Mouse (Mus musculus): ENCODE measurements around the gene Zeb2. TPM values are rescaled to one million over a fixed set of nuclear protein-coding genes. Genes with fewer than 3 reads are reported as not detected.

Gene Zeb2
- polyA plus RNA-seq, 1 experiment: 59.0 TPM

- TF ChIP-seq CTCF (IDR thresholded peaks at IDR 0.05; ENCODE audit: insufficient read depth, low read length) (no peak), POLR2A (IDR thresholded peaks at IDR 0.05; ENCODE audit: borderline replicate concordance, extremely low read depth, low read depth, low read length) (no peak)
- 84% methylated on average over 8 of the region's 8 CpGs for WGBS
- DNase-seq: no peak
Measured at GRCm38 (mm10) chr2:45090529-45091297, 26.5 kb downstream of the Zeb2 start.

DNA sequence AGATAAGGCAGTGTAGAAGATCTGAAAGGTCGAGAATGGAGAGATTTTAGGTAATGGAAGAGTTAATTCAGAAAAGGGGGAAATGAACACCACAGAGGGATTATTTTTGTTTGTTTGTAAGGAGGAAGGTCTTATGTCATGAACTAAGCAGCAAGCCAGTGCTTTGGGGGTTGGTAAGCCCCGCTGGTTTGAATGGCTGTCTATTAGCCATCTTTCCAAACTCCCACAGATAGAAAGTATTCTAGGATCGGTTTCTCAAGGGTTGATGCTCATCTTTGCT is 28.0 kb downstream of the Zeb2 start:
- H3K4me3 ChIP-seq (replicated peaks; ENCODE audit: extremely low read depth, low read depth, low read length): no peak overlapping the region
- no peak for DNase-seq
- 47% methylated on average over 3 of the region's 3 CpGs for WGBS
- no peak for TF ChIP-seq CTCF (IDR thresholded peaks at IDR 0.05; ENCODE audit: insufficient read depth, low read length)
- TF ChIP-seq POLR2A (IDR thresholded peaks at IDR 0.05; ENCODE audit: borderline replicate concordance, extremely low read depth, low read depth, low read length): no peak
- H3K4me1 ChIP-seq (ENCODE audit: control insufficient read depth, insufficient read depth, low read length): peaks cover 8% of the 10 kb centered on the region

More at GRCm38 (mm10) chr2:45090529-45091297, 26.5 kb downstream of the Zeb2 start:
- H3K4me3 ChIP-seq (replicated peaks; ENCODE audit: extremely low read depth, low read depth, low read length): no peak overlapping the region
- H3K4me1 ChIP-seq (ENCODE audit: control insufficient read depth, insufficient read depth, low read length): peaks cover 8% of the 10 kb centered on the region

- TF ChIP-seq CTCF (IDR thresholded peaks at IDR 0.05; ENCODE audit: insufficient read depth, low read length): no peak
- TF ChIP-seq POLR2A (IDR thresholded peaks at IDR 0.05; ENCODE audit: borderline replicate concordance, extremely low read depth, low read depth, low read length): no peak
- DNase-seq: no peak
- WGBS: 51% methylated on average over 15 of the region's 15 CpGs
Measured at GRCm38 (mm10) chr2:45088435-45089250, 28.6 kb downstream of the Zeb2 start.

GRCm38 (mm10) chr2:45087208-45087607 is 30.0 kb downstream of the Zeb2 start:
- WGBS: 41% methylated on average over 4 of the region's 4 CpGs
- no peak overlapping the region for H3K4me3 ChIP-seq (replicated peaks; ENCODE audit: extremely low read depth, low read depth, low read length)
- peaks cover 8% of the 10 kb centered on the region; the same call in 1 of the 2 replicates for H3K4me1 ChIP-seq (ENCODE audit: control insufficient read depth, insufficient read depth, low read length)
- no peak for DNase-seq
- TF ChIP-seq POLR2A (IDR thresholded peaks at IDR 0.05; ENCODE audit: borderline replicate concordance, extremely low read depth, low read depth, low read length) (no peak), CTCF (IDR thresholded peaks at IDR 0.05; ENCODE audit: insufficient read depth, low read length) (no peak)

More at GRCm38 (mm10) chr2:45088435-45089250, 28.6 kb downstream of the Zeb2 start:
- Histone ChIP-seq H3K4me1 (ENCODE audit: control insufficient read depth, insufficient read depth, low read length) (peaks cover 8% of the 10 kb centered on the region), H3K4me3 (replicated peaks; ENCODE audit: extremely low read depth, low read depth, low read length) (no peak overlapping the region)

DNA sequence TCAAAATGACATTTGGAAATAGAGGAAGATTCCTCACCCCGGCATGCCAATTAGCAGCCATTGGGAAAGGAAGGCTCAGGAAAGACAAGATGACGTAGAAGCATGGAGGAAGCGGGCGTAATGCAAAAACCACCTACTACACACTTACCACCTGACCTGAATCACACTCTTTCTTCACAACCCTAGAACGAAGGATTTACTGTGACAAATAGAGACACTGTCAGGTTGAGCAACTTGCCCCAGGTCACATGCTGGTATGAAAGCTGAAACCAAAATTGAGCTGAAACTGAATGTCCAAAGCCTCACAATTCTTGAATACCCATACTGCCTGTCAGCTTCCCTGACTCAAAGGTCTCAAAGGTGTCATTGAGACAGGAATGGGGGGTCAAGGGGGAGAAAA is 31.5 kb downstream of the Zeb2 start:
- Histone ChIP-seq H3K4me3 (replicated peaks; ENCODE audit: extremely low read depth, low read depth, low read length) (no peak overlapping the region), H3K4me1 (ENCODE audit: control insufficient read depth, insufficient read depth, low read length) (peaks cover 6% of the 10 kb centered on the region; the same call in 1 of the 2 replicates)
- TF ChIP-seq POLR2A (IDR thresholded peaks at IDR 0.05; ENCODE audit: borderline replicate concordance, extremely low read depth, low read depth, low read length): no peak
- no peak for TF ChIP-seq CTCF (IDR thresholded peaks at IDR 0.05; ENCODE audit: insufficient read depth, low read length)
- no peak for DNase-seq
- 71% methylated on average over 5 of the region's 5 CpGs for WGBS

DNA sequence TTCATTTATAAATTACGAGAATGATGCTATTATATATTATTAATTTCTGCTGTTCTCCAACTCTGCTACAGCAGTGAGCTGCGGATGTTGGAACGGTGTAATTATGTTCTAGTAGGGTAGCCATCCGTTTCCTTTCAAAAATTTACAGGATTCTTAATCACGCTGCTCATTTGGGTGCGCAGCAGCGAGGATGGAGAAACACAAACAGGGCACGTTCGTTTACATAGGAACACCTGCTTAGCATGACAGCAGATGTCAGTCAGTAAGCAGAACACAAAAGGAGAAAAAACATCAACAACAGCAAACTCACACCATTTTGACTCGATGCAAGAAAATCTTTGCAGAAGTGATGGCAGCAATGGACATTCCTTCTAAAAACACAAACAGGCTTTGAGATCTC is 34.2 kb downstream of the Zeb2 start:
- TF ChIP-seq POLR2A (IDR thresholded peaks at IDR 0.05; ENCODE audit: borderline replicate concordance, extremely low read depth, low read depth, low read length): no peak
- TF ChIP-seq CTCF (IDR thresholded peaks at IDR 0.05; ENCODE audit: insufficient read depth, low read length): no peak
- WGBS: 62% methylated on average over 10 of the region's 10 CpGs

GRCm38 (mm10) chr2:45081559-45081958 is 35.6 kb downstream of the Zeb2 start:
- TF ChIP-seq POLR2A (IDR thresholded peaks at IDR 0.05; ENCODE audit: borderline replicate concordance, extremely low read depth, low read depth, low read length) (no peak), CTCF (IDR thresholded peaks at IDR 0.05; ENCODE audit: insufficient read depth, low read length) (no peak)
- Histone ChIP-seq H3K4me1 (ENCODE audit: control insufficient read depth, insufficient read depth, low read length) (no peaks in the 10 kb centered on the region; the same call in 1 of the 2 replicates), H3K4me3 (replicated peaks; ENCODE audit: extremely low read depth, low read depth, low read length) (no peak overlapping the region)
- no peak for DNase-seq
- 75% methylated on average over 4 of the region's 4 CpGs for WGBS

More for the DNA sequence above, 34.2 kb downstream of the Zeb2 start:
- H3K4me1 ChIP-seq (ENCODE audit: control insufficient read depth, insufficient read depth, low read length): no peaks in the 10 kb centered on the region; the same call in 1 of the 2 replicates
- no peak overlapping the region for H3K4me3 ChIP-seq (replicated peaks; ENCODE audit: extremely low read depth, low read depth, low read length)
- no peak for DNase-seq

GRCm38 (mm10) chr2:45077938-45078487 is 39.2 kb downstream of the Zeb2 start:
- Histone ChIP-seq H3K4me3 (replicated peaks; ENCODE audit: extremely low read depth, low read depth, low read length) (no peak overlapping the region), H3K4me1 (ENCODE audit: control insufficient read depth, insufficient read depth, low read length) (peaks cover 3% of the 10 kb centered on the region; the same call in 1 of the 2 replicates)
- DNase-seq: no peak
- TF ChIP-seq POLR2A (IDR thresholded peaks at IDR 0.05; ENCODE audit: borderline replicate concordance, extremely low read depth, low read depth, low read length) (no peak), CTCF (IDR thresholded peaks at IDR 0.05; ENCODE audit: insufficient read depth, low read length) (no peak)
- 40% methylated on average over 3 of the region's 3 CpGs for WGBS

- Histone ChIP-seq H3K4me3 (replicated peaks; ENCODE audit: extremely low read depth, low read depth, low read length) (no peak overlapping the region), H3K4me1 (ENCODE audit: control insufficient read depth, insufficient read depth, low read length) (peaks cover 3% of the 10 kb centered on the region; the same call in 1 of the 2 replicates)
- 79% methylated on average over 5 of the region's 5 CpGs for WGBS
- DNase-seq: no peak
- TF ChIP-seq POLR2A (IDR thresholded peaks at IDR 0.05; ENCODE audit: borderline replicate concordance, extremely low read depth, low read depth, low read length) (no peak), CTCF (IDR thresholded peaks at IDR 0.05; ENCODE audit: insufficient read depth, low read length) (no peak)
Measured at GRCm38 (mm10) chr2:45077383-45077782, 39.8 kb downstream of the Zeb2 start.
